Mouse (Mus musculus): Measurements from ENCODE around the gene Gck.
"Not testable (repeated sequence)": the region's sequence is repeated elsewhere in the genome, so short reads cannot be mapped to it uniquely, and the experiment has no call there.

The Gck gene

DNA sequence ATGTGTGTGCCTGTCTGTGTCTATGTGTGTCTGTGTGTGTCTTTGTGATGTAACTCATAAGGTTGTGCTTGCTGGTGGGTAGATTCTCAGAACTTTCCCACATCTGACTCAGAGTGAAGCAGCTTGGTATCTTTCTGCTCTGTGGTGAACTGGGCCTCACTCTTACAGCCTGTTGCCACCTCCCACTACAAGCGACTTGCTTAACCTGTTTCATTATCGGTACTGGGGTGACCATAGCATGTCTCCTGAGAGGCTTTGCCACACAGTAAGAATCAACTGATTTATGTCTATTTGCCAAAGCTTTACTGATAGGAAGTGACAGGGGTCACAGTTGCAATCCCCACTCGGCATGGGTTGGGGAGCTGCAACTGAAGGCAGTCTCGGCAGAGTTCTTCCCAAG lies 41.2 kb downstream of the Gck start:
- DNase-seq (ENCODE audit: low read depth): no peak

DNA sequence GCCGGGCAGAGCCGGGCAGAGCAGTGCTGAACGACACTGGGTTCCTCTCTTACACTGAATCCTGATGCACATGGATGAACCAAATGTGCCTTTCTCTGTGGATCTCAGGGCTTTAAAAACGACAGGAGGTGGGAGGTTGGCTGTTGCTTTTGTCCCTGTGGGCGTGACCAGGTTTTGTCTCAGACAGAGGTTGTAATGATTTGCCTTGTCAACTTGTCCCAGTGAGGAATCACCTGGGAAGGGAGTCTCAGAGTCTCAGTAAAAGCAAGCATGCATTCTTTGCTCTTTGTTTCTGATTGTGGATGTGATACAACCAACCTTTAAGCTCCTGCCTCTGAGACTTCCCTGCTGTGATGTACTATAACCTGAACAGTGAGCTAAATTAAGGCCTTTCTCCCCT lies 42.8 kb downstream of the Gck start:
- no peak for DNase-seq (ENCODE audit: low read depth)

DNA sequence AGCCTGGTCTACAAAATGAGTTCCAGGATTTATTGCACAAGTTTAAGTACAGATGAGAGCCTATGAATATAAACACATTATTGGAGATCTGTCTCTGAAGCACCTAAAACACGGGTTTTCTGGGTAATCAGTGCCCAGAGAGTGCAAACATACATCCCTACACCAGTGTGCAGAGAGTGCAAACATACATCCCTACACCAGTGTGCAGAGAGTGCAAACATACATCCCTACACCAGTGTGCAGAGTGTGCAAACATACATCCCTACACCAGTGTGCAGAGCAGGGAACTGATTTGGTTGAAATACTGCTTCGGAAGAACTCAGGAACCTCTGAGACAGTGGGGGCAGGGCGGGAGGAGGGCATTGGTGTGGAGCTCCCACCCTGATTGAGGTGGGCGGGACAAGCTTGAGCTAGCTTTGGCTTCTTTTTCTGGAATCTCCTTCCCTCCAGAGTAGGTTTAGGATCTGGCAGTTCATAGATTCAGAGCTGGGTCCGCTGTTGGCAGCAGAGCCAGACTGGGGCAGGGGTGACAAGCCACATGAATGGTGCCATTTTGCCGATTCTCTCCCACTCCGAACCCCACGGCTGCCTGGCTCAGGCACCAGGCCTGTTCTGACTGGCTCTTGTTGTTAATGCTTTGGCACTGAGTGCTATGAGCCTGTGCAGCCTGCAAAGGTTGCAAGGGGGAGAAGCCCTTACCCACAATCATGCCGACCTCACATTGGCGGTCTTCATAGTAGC lies 43.9 kb downstream of the Gck start:
- no peak for DNase-seq (ENCODE audit: low read depth)

DNA sequence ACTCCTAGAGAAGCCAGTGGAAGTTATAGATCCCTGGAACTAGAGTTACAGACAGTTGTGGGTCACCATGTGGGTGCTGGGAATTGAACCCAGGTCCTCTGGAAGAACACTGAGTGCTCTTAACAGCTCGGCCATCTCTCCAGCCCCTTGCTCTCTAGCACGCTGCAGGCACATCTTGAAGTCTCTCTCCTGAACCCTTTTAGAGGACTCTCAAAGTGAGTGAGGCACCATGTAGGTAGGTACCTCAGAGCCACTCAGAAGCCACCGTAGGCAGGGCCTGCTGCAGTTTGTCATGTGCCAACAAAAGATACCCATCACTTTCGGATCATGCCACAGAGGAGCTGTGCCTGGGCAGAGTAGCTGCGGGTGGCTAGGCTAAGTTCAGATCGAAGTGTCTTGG lies 45.0 kb downstream of the Gck start:
- DNase-seq (ENCODE audit: low read depth): no peak

DNA sequence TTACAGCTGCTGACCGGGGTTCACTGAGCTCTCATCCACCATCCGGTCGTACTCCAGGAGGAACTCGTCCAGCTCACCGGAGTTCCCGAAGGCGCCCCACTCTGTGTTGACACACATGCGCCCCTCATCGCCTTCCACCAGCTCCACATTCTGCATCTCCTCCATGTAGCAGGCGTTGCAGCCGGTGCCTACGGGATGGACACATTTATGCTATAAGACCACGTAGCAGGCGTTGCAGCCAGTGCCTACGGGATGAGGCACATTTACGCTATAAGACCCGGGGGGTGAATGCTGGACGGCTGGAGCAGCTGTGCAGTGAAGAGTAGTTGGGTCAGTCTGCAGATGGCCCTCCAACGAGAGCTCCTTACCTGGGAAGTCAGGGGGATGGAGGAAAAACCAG lies 45.5 kb downstream of the Gck start:
- no peak for DNase-seq (ENCODE audit: low read depth)

DNA sequence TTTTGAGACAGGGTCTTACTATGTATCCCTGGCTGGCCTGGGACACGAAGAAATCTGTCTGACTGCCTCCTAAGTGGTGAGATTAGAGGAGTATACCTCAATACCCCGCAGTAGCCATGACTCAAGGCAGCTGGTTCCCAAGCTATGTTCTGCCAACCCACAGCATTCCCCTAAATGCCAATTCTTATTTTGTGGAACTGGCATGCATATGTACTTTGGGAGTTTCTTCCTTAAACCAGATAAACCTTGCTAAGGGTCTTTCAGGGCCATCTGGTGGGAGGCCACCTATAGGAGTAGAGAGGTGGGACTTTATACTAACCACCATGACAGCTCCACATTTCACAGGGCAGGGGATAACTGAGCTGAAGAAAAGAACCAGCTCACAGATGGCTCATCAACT lies 46.0 kb downstream of the Gck start:
- no peak for DNase-seq (ENCODE audit: low read depth)

DNA sequence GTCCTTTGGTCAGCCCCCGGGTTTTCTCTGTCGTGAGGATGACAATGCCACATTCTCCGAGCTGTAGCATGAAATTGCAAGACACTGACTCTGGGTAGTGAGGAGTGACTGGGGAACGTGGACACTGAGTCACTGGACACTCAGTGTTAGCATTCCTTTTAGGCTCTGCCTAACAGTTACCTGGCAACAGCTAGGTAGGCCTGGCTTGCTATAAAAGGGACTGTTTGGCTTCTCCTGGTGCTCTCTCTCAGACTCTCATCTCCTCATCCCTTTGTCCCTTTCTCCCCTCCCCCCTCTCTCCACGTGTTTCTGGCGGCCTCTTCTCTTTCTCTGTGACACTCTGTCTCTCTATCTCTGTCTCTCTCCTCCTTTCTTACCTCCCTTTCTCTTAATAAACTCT lies 47.5 kb downstream of the Gck start:
- DNase-seq (ENCODE audit: low read depth): no peak

DNA sequence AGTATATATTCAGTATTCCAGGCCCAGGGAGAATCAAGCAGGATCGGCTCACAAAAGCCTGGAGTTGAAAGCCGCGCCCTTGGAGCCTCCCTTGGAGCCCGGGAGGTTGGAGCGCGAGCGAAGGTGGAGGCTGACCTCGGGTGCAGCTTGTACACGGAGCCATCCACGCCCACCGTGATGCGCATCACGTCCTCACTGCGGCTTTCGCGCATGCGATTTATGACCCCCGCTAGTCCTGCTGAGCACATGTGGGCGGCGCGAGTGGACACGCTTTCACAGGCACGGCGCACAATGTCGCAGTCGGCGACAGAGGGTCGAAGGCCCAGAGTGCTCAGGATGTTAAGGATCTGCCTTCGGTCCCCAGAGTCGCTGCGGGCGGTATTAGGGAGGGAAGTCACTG lies 47.9 kb downstream of the Gck start:
- no peak for DNase-seq (ENCODE audit: low read depth)

DNA sequence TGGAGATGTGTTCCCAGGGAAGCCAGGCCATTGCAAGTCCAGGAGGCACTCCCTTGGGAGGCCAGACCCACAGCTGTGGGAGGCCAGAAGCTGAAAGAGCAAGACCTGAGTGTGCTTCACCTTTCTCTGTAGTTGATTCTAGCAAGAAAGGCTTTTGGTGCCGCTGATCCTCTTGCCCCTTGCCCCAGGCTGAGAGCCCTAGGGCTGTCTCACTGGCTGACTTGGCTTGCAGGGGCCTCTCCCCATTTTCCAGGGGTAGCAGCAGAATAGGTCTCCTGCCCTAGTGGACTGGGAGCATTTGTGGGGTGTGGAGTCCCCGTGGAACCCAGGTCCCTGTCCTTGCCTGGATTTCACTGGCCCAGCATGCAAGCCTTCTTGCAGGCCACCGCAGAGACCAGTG lies 48.6 kb downstream of the Gck start:
- no peak for DNase-seq (ENCODE audit: low read depth)

DNA sequence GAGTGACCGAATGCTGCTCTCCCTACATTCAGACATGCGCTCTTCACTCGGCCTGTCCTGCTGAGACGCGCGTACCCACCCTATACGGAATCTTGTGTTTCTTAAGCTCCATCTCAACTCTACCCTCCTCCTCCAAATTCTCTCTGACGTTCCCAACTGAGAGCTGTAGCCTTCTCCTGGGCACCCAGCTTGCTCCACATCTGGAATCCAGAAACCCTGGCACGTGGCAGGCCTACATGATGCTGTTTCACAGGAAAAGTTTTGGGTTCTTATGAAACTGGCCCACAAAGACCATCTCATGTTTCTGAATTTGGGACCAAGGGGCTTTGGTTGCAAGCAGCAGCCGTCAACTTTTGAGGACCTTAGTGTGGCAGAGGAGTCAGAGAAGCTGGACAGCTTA lies 50.6 kb downstream of the Gck start:
- no peak for DNase-seq (ENCODE audit: low read depth)

DNA sequence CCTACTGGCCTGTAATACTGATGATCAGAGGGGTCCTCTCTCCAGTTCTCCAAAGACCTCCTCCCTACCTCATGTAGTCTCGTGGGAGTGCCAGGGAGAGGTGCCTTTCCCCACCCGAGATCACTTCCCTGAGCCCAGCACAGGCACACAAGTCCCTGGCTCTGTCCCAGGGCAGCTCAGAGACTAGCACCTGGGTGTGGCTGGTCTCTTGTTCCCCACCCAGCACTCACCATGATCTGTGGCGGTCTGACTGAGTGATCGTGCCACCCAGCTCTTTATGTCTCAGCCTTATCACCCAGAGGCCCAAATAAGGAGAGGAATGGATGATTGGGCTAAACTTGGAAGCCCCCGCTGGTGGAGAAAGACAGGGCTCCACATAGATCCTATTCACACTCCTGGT lies 51.4 kb downstream of the Gck start, which contains the start of gene Myl7:
Gene Myl7 (minus strand): TSS at position 252 of the 400 bp plus-strand sequence.
- DNase-seq (ENCODE audit: low read depth): no peak

DNA sequence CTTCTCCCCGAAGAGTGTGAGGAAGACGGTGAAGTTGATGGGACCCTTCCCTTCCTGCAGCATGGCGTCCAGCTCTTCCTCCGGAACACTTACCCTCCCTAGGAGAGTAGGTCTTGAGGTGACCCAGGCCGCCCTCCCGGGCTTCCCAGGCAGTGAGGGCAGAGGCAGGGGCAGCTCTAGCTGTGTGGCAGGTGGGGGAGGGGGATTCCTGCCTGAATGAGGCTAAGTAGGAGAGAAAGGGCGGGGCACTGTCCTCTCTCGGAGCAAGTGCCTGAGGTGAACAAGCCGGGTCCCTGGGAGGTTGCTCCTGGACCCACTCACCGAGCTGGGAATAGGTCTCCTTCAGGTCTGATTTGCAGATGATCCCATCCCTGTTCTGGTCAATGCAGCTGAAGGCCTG lies 52.0 kb downstream of the Gck start:
- no peak for DNase-seq (ENCODE audit: low read depth)

DNA sequence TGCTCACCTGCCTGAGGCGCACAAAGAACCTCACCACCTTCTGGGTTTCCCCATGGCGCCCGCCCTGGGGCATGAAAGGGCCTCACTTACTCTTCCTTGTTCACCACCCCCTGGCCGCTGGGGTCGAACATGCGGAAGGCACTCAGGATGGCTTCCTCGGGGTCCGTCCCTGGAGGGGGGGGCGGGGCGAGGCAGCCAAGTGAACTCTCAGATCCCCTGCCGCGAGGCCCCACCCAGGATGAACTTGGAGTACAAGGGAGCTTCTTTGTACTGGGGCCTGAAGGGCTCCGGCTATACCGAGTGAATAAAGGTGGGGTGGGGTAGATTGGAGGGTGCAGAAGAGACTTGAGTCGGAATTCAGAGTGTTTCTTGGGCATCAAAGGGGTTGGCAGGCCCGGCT lies 52.7 kb downstream of the Gck start:
- no peak for DNase-seq (ENCODE audit: low read depth)

DNA sequence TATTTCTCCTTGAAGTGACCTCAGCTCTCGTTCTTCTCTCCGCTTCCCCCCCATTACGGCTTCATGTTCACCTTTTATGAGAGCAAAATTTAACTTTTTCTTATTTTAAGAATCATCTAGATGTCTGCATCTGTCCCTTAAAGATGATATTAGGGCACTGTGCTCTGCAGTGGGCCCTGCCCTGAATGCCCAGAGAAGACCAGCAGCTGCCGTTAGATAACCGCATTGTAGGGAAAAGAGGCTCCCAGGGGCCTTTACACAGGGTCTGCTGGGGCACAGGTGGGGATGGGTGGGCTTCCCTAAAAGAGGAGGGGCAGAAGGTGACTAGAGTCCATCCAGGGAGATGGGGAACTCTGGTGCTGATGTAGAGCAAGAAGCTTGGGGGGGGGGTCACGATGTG lies 56.1 kb downstream of the Gck start:
- DNase-seq (ENCODE audit: low read depth): no peak

DNA sequence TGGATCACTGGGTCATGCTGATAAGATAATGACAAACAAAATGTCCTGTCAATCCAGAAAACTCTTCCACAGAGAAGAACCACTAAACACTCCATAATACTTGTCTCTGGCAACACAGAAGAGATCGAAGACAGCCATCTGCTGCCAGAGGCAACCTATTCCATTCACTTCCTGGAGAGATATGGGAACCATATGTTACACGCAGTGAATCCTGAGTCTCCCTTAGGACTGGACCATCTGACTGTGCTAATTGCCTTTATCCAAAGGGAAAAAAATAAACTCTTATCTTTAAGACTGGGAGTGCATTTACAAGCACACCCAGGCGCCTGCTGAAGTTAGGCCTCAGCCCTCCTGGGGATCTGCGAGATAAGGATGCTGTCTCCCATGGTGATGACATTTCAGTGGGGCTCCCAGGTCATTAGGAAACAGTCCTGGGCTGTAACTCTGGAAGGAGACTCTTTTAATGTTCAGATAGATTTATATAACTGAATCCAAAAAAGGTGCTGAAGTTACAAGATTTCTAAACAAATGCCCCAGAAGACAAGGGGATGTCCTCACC lies 57.0 kb downstream of the Gck start:
- DNase-seq (ENCODE audit: low read depth): no peak

DNA sequence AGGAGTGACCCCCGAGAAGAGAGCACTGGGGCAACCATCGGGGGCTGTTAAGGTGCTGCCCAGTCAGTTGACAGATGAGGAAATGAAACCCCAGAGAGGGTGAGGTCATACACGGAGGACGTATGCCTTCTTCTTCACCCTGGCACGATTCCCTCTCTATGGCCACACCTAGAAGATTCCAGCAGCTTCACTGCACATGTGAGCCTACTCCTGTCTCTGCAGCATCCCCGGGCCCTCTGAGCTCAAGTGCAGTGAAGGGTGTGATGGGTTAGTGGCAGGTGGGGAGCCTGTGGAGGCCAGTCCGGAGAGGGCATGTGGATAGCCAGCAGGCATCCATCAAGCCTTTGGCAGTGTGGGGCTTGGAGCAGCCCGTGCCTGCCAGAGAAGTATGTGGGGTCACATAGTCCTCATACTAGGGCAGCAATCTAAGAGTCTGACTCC lies 57.7 kb downstream of the Gck start:
- DNase-seq (ENCODE audit: low read depth): no peak

DNA sequence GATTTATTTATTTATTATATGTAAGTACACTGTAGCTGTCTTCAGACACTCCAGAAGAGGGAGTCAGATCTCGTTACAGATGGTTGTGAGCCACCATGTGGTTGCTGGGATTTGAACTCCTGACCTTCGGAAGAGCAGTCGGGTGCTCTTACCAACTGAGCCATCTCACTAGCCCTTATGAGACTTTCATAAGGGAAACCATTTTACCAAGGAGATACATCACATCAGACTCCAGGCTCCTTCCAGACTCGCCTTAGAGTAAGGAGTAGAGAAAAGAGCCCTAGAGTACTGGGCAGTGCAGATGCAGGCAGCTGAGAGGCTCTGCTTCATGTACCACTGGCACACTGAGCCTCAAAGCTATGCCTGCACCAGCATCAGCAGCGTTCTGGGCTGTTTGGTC lies 61.3 kb downstream of the Gck start:
- DNase-seq (ENCODE audit: low read depth): not testable (repeated sequence)

DNA sequence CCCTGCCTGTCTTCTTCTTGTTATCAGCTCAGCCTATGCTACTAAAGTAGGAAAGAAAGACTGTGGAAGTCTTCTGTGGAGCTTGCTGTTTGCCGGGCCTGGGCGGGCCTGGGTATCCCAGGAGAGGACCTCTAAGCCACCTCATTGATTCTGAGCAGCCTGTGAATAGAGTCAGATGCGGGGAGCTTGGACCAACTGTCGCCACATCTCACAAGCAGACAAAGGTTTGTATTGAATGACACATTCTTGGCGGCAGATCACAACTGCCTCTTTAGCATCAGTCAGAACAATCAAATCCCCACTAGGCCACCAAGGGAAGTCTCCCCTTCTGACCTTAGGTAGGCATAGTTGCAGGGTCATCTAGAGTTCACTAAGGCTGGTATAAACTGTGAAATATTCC lies 62.6 kb downstream of the Gck start:
- DNase-seq (ENCODE audit: low read depth): no peak

DNA sequence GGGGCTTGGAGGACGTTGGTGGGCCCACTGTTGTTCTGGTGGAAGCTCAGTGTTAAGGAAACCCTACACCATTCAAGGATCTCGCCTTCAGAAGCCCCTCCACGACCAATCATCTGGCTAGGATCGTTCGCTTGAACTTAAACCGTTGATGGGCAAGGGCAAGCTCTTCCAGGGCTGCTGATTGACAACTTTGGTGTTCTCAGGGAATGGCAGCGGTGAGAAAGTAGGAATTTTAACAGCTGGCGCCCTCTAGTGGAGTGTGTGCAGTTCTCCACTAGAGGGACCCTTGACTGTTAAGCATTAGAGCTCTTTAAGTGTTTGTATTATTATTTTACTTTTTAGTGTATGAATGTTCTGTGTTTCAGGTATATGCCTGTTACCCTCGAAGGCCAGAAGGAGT lies 63.7 kb downstream of the Gck start:
- DNase-seq (ENCODE audit: low read depth): peak; percentile 72

DNA sequence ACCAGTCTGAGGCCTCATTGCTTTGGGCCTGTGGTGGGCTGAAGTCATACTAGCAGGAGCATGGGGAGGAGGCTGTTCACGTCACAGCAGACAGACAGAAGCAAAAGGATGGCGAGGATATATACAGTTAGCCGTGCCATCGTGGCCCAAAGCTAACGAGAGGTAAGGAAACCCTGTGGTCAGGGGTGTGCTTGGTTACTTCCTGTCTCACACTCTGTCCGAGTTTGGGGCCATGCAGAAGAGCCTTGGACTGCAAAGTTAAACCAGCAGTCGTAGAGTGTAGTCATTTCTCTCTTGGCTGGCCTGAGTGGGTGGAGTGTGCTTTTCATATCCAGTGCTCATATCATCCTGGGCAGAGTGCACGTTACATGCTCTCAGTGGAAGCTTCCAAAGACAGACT lies 67.4 kb downstream of the Gck start:
- DNase-seq (ENCODE audit: low read depth): peak; percentile 78

DNA sequence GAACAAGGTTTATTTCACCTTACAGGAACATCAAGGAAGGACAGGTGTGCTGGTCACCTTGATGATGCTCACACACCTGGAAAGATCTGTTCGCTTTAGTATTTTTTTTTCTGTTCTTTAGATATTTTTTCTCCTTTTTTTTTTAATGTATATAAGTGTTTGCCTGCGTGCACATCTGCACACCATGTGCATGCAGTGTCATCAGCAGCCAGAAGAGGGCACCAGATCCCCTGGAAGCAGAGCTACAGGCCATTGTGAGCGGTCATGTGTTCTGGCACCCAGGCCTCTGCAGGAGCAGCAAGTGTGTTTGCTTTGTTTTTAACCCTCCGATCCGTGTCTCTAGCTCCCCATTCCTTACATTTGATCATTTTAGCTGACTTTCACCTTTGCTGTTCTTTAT lies 70.0 kb downstream of the Gck start:
- DNase-seq (ENCODE audit: low read depth): peak; percentile 78

DNA sequence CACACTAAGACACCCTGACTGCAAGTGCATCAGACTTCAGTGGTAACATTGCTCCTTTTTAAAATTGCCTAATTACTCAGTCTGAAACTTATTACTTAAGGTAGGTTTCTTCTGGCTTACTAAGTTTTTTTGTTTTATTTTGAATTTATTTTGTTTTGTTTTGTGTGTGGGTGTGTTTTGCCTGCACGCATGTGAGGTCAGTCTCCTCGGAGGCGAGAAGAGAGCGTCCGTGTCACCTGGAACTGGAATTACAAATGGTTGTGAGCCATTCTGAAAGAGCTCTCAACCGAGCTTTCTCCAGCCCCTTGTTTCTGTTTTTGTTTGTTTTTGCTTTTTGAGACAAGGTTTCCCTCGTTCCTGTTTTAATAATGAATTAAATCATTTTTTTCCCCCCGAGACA lies 71.2 kb downstream of the Gck start:
- DNase-seq (ENCODE audit: low read depth): no peak

DNA sequence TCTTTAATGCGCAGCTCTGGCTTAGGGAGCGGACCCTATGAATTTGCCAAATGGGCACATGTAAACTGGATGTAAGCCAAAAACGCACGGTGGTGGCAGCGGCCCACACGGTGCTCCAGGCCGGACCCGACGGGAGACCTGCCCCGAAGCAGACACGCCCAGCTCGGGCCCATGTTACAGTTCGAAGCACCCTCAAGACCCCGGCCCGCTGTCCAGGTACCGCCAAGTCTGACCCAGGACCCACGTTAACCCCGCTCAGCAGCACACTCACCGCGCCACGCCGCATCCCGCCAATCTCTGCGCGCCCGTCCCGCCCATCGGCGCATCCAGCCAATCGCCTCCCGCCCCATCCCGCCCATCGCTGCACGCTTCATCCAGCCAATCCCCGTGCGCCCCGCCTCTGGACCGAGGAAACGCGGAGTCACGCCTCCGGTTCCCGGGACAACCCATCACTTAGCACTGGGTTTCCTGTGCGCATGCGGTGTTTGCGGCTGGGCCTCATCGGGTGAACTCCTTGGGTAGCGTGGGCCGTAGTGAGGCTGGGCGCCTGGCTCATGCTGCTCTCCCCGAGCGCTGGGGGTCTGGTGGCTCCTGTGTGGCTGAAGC lies 71.9 kb downstream of the Gck start, which contains the start of gene Pold2:
Gene Pold2 (minus strand): TSS at position 372 of the 606 bp plus-strand sequence.
- DNase-seq (ENCODE audit: low read depth): peak; percentile 98

DNA sequence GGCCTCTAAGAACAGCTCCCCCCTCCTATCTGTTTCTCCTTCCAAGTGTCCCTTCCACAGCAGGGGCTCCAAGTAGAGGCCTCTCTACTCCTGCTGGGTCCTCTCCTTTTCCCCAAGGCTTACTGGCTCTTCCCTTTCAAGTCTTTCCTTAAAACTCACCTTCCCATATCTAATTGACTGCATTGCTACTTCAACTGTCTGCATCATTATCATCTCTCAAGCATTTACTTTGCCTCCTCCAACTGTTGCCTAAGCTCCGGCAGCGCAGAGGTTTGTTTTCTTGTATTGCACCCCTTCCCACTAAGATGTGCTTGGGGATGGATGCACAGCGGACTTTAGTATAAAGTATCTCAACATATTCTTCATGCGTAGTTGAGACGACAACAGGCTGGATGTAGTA lies 72.5 kb downstream of the Gck start:
- DNase-seq (ENCODE audit: low read depth): no peak
